Mouse (Mus musculus) liver, postnatal 0 days (tissue): ENCODE results near the gene Tmem212.

ENCODE experiments used
- CTCF ChIP-seq: sonication (generic); IDR thresholded peaks from 2 replicates; pipeline ENCODE4 v1.5.1; 2016; ENCODE audit warnings: antibody characterized with exemption, low read depth
- EP300 ChIP-seq: IDR thresholded peaks from 2 replicates; pipeline ENCODE4 v1.6.1; 2016; ENCODE audit warnings: antibody characterized with exemption, low read depth, mild to moderate bottlenecking

DNA sequence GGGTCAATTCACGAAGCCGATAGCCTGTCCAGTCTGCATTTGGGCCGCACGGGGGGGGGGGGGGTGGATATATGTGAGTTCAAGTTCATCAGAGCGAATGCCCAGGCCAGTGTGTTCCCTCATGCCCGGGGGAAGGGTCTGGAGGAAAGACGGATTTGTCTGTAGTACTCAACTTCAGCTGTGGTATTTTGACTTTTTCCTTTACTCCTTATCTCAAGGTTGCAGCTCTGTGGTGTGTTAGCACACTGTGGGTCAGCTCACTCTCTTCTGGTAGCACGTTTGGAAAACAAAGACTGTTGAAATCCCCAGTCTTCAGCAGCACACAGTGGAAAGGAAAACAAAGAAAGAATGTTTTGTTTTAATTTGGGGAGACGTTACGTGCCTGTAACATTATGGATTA lies 2.0 kb upstream of the Tmem212 start:
- TF ChIP-seq CTCF (no peak), EP300 (no peak)
